Mouse (Mus musculus): ENCODE data around the gene Mast3. TPM values are rescaled to one million over a fixed set of nuclear protein-coding genes. Genes with fewer than 3 reads are reported as not detected.

Mast3 gene
- total RNA-seq, 4 experiments from 2014 or later: 6.5 to 8.4 (median 7.1) TPM

GRCm38 (mm10) chr8:70776496-70777444 is 28.1 kb downstream of the Mast3 start, which contains the start of gene Pik3r2:
Gene Pik3r2, minus strand, starts transcription at chr8:70776713.
- peak; percentile 96 for DNase-seq (ENCODE audit: low spot score)

- DNase-seq (ENCODE audit: low spot score): no peak
Observed at GRCm38 (mm10) chr8:70775851-70776495, 28.9 kb downstream of the Mast3 start.

GRCm38 (mm10) chr8:70775227-70775626 is 29.6 kb downstream of the Mast3 start:
- no peak for DNase-seq (ENCODE audit: low spot score)

- DNase-seq (ENCODE audit: low spot score): no peak
Observed at GRCm38 (mm10) chr8:70774740-70775139, 30.1 kb downstream of the Mast3 start.

GRCm38 (mm10) chr8:70773833-70774232 is 31.0 kb downstream of the Mast3 start:
- DNase-seq (ENCODE audit: low spot score): peak; percentile 84

- DNase-seq (ENCODE audit: low spot score): no peak
Observed at GRCm38 (mm10) chr8:70773410-70773809, 31.4 kb downstream of the Mast3 start.

GRCm38 (mm10) chr8:70772890-70773289 is 32.0 kb downstream of the Mast3 start:
- no peak for DNase-seq (ENCODE audit: low spot score)

GRCm38 (mm10) chr8:70772075-70772474 is 32.8 kb downstream of the Mast3 start:
- no peak for DNase-seq (ENCODE audit: low spot score)

GRCm38 (mm10) chr8:70771217-70771616 is 33.6 kb downstream of the Mast3 start:
- no peak for DNase-seq (ENCODE audit: low spot score)

GRCm38 (mm10) chr8:70770748-70771147 is 34.1 kb downstream of the Mast3 start:
- no peak for DNase-seq (ENCODE audit: low spot score)

- DNase-seq (ENCODE audit: low spot score): no peak
Observed at GRCm38 (mm10) chr8:70769858-70770257, 35.0 kb downstream of the Mast3 start.

- DNase-seq (ENCODE audit: low spot score): peak; percentile 91
Observed at GRCm38 (mm10) chr8:70769359-70769758, 35.5 kb downstream of the Mast3 start.

- DNase-seq (ENCODE audit: low spot score): no peak
Observed at GRCm38 (mm10) chr8:70768956-70769355, 35.9 kb downstream of the Mast3 start.

- DNase-seq (ENCODE audit: low spot score): no peak
Observed at GRCm38 (mm10) chr8:70768231-70768776, 36.5 kb downstream of the Mast3 start.

GRCm38 (mm10) chr8:70767503-70767902 is 37.4 kb downstream of the Mast3 start:
- DNase-seq (ENCODE audit: low spot score): no peak

- DNase-seq (ENCODE audit: low spot score): peak; percentile 54
Observed at GRCm38 (mm10) chr8:70766571-70767440, 38.0 kb downstream of the Mast3 start.

- DNase-seq (ENCODE audit: low spot score): no peak
Observed at GRCm38 (mm10) chr8:70765838-70766570, 38.9 kb downstream of the Mast3 start.

- DNase-seq (ENCODE audit: low spot score): no peak
Observed at GRCm38 (mm10) chr8:70765329-70765728, 39.5 kb downstream of the Mast3 start.

- DNase-seq (ENCODE audit: low spot score): no peak
Observed at GRCm38 (mm10) chr8:70764676-70765075, 40.2 kb downstream of the Mast3 start.

GRCm38 (mm10) chr8:70764026-70764425 is 40.8 kb downstream of the Mast3 start:
- no peak for DNase-seq (ENCODE audit: low spot score)

- no peak for DNase-seq (ENCODE audit: low spot score)
Observed at GRCm38 (mm10) chr8:70763354-70763753, 41.5 kb downstream of the Mast3 start.
